Mouse (Mus musculus): ENCODE data around the gene Mief1. TPM values are rescaled to one million over a fixed set of nuclear protein-coding genes. Genes with fewer than 3 reads are reported as not detected.

The Mief1 gene
- total and polyA plus RNA-seq, 3 experiments = 19.2 to 34.4 (median 20.7) TPM

- DNase-seq (ENCODE audit: extremely low read depth) = no peak
- H3K4me2 ChIP-seq (ENCODE audit: insufficient read depth, low read depth, poor library complexity, severe bottlenecking) = peak overlapping the region; percentile 94
- peaks cover 17% of the 10 kb centered on the region for H3K79me2 ChIP-seq (replicated peaks; ENCODE audit: control insufficient read depth, extremely low read depth, insufficient read depth, poor library complexity, severe bottlenecking)
- peak; percentile 11; the same call in 1 of the 2 replicates for TF ChIP-seq POLR2A (IDR thresholded peaks at IDR 0.05; ENCODE audit: low read depth, low read length)
- no peak for TF ChIP-seq MAFK (IDR thresholded peaks at IDR 0.05; ENCODE audit: insufficient replicate concordance, low read length)
- no peak for TF ChIP-seq MAX (IDR thresholded peaks at IDR 0.05; ENCODE audit: low read length)
- TF ChIP-seq MEF2A (IDR thresholded peaks at IDR 0.05; ENCODE audit: borderline replicate concordance, low read depth, low read length) = no peak
- 0 out of 2 replicates have a peak, but pooled peaks have one; percentile 71 for TF ChIP-seq CHD1 (IDR thresholded peaks at IDR 0.05; ENCODE audit: low read depth, low read length)
- no peak for TF ChIP-seq HCFC1 (IDR thresholded peaks at IDR 0.05; ENCODE audit: low read depth, low read length)
- H3K9ac ChIP-seq (ENCODE audit: insufficient read depth, low read depth) = peak overlapping the region; percentile 96
- no peaks in the 10 kb centered on the region for H3K9me3 ChIP-seq (replicated peaks; ENCODE audit: low read length)
- H3K4me1 ChIP-seq (ENCODE audit: control insufficient read depth in 1 of 2, insufficient read depth in 2 of 2) = peaks cover 12 to 31% of the 10 kb centered on the region in 2 experiments
- H3K4me3 ChIP-seq (replicated peaks in 1 of 3; ENCODE audit: low read depth in 2 of 3, low read length in 2 of 3, poor library complexity in 1 of 3) = peak overlapping the region; percentile 92 to 96 (median 94)
- H3K27ac ChIP-seq (ENCODE audit: insufficient read depth, low read depth) = peak overlapping the region; percentile 71
- H3K27me3 ChIP-seq (replicated peaks) = no peaks in the 10 kb centered on the region
- in situ Hi-C loops (cut with MboI; ENCODE audit: low pct_ligation_motif_present, low pct_unique_long_range_greater_than_20kb, low sequenced_read_pairs) (loop anchor here (5.0 to 25.0 kb wide), 2 partner anchors 39 to 706 kb away; no protein-coding TSS in a partner anchor), dilution Hi-C loops (cut with MboI; ENCODE audit: extremely low pct_ligation_motif_present, extremely low pct_unique_long_range_greater_than_20kb, low sequenced_read_pairs) (no loop called here)
- peaks cover 53 to 71% of the 10 kb centered on the region in 2 experiments for H3K36me3 ChIP-seq (replicated peaks in 1 of 2; ENCODE audit: control insufficient read depth in 1 of 2, insufficient read depth in 1 of 2, low read length in 1 of 2)
Measured at GRCm38 (mm10) chr15:80256242-80256641, 22.4 kb downstream of the Mief1 start.

- Histone ChIP-seq H3K4me2 (ENCODE audit: insufficient read depth, low read depth, poor library complexity, severe bottlenecking) (peak overlapping the region; percentile 94), H3K36me3 (replicated peaks in 1 of 2; ENCODE audit: control insufficient read depth in 1 of 2, insufficient read depth in 1 of 2, low read length in 1 of 2) (peaks cover 50 to 70% of the 10 kb centered on the region in 2 experiments), H3K9ac (ENCODE audit: insufficient read depth, low read depth) (peak overlapping the region; percentile 96), H3K27ac (ENCODE audit: insufficient read depth, low read depth) (peak overlapping the region; percentile 71; the same call in 1 of the 2 replicates), H3K4me1 (ENCODE audit: control insufficient read depth in 1 of 2, insufficient read depth in 2 of 2) (peaks cover 12 to 34% of the 10 kb centered on the region in 2 experiments), H3K4me3 (replicated peaks in 1 of 3; ENCODE audit: low read depth in 2 of 3, low read length in 2 of 3, poor library complexity in 1 of 3) (peak overlapping the region; percentile 92 to 96 (median 94)), H3K79me2 (replicated peaks; ENCODE audit: control insufficient read depth, extremely low read depth, insufficient read depth, poor library complexity, severe bottlenecking) (peaks cover 17% of the 10 kb centered on the region), H3K27me3 (replicated peaks) (no peaks in the 10 kb centered on the region), H3K9me3 (replicated peaks; ENCODE audit: low read length) (no peaks in the 10 kb centered on the region)
- in situ Hi-C loops (cut with MboI; ENCODE audit: low pct_ligation_motif_present, low pct_unique_long_range_greater_than_20kb, low sequenced_read_pairs) (loop anchor here (5.0 to 25.0 kb wide), 2 partner anchors 40 to 705 kb away; no protein-coding TSS in a partner anchor), dilution Hi-C loops (cut with MboI; ENCODE audit: extremely low pct_ligation_motif_present, extremely low pct_unique_long_range_greater_than_20kb, low sequenced_read_pairs) (no loop called here)
- no peak for DNase-seq (ENCODE audit: extremely low read depth)
- TF ChIP-seq E2F4 (IDR thresholded peaks at IDR 0.05; ENCODE audit: insufficient replicate concordance, low read depth, low read length) = no peak
- TF ChIP-seq CHD1 (IDR thresholded peaks at IDR 0.05; ENCODE audit: low read depth, low read length) = peak; percentile 71; the same call in 1 of the 2 replicates
- TF ChIP-seq NRF1 (IDR thresholded peaks at IDR 0.05; ENCODE audit: low read depth, low read length) = no peak
- no peak for TF ChIP-seq TBP (conservative IDR thresholded peaks at IDR 0.05; ENCODE audit: low read depth, low read length)
- 0 out of 2 replicates have a peak, but pooled peaks have one; percentile 30 for TF ChIP-seq ZMIZ1 (IDR thresholded peaks at IDR 0.05; ENCODE audit: low read depth, low read length)
- TF ChIP-seq USF2 (conservative IDR thresholded peaks at IDR 0.05; ENCODE audit: low read depth, low read length) = 0 out of 2 replicates have a peak, but pooled peaks have one; percentile 6
Measured at GRCm38 (mm10) chr15:80256656-80257601, 23.1 kb downstream of the Mief1 start.
